Comparison of ENCODE assay signal across 9 mouse cellular contexts in genomic region chr7:100902451-100903137, GRCm38 (mm10). TPM values are rescaled to one million over a fixed set of nuclear protein-coding genes. Genes with fewer than 3 reads are reported as not detected.
A peak's percentile ranks its signal among the peaks of the same experiment; 100 is the strongest.
DNase-seq lines count a peak whose midpoint lies in the region; ATAC-seq and TF ChIP-seq lines count a peak whose summit lies in the region.
"Had no signal": no experiment of that assay in that cellular context is flagged by ENCODE, and none has a peak within 500 bp of the region (broad histone marks: within the 10 kb centered on the region; RNA-seq: fewer than 3 reads in every experiment).

No protein-coding gene starts in this region.

- 68% methylated on average over 9 of the region's 9 CpGs for WGBS in liver, postnatal 0 days (ENCODE audit: insufficient replicate concordance)
- WGBS in liver, embryonic 12.5 days (ENCODE audit: insufficient replicate concordance), result 58% methylated on average over 9 of the region's 9 CpGs

- ATAC-seq in frontal cortex, adult (ENCODE audit: low TSS enrichment), result peak; percentile 64; the same call in 1 of the 2 replicates
- no peak for ATAC-seq in liver, postnatal 0 days
- no peak for ATAC-seq in liver, embryonic 12.5 days
- ATAC-seq in hematopoietic stem cell, adult 5-6 weeks (replicated peaks in 1 of 2; ENCODE audit: insufficient read depth in 1 of 2, low FRiP score in 2 of 2, low TSS enrichment in 1 of 2, low read depth in 1 of 2, poor library complexity in 2 of 2, severe bottlenecking in 2 of 2), result peak; percentile 27 to 51; a peak in 1 of 4 replicates

- H3K27ac ChIP-seq in liver, postnatal 0 days (ENCODE audit: low read depth), result no peak overlapping the region
- H3K27ac ChIP-seq in liver, embryonic 12.5 days, result no peak overlapping the region
- H3K27ac ChIP-seq: heart, embryonic 15.5 days had no signal

- intact Hi-C loops in left cerebral cortex, postnatal 25 days (cut with DNase I), result loop anchor here (10.0 kb wide), 1 partner anchor 382 kb away; no protein-coding TSS in a partner anchor

- H3K9ac ChIP-seq in liver, postnatal 0 days (replicated peaks), result no peak overlapping the region
- H3K9ac ChIP-seq in liver, embryonic 12.5 days, result no peak overlapping the region
- H3K9ac ChIP-seq: heart, embryonic 15.5 days had no signal

- peak; percentile 60 for TF ChIP-seq CTCF in liver, postnatal 0 days (IDR thresholded peaks at IDR 0.05; ENCODE audit: low read depth)

- no peak overlapping the region for H3K4me2 ChIP-seq in liver, postnatal 0 days (ENCODE audit: low read depth, low read length)
- no peak overlapping the region for H3K4me2 ChIP-seq in liver, embryonic 12.5 days
- H3K4me2 ChIP-seq: heart, embryonic 15.5 days had no signal

- TF ChIP-seq EP300 in liver, postnatal 0 days (IDR thresholded peaks at IDR 0.05; ENCODE audit: low read depth), result no peak

- no peaks in the 10 kb centered on the region for H3K9me3 ChIP-seq in liver, postnatal 0 days (ENCODE audit: low read length)
- no peaks in the 10 kb centered on the region for H3K9me3 ChIP-seq in liver, embryonic 12.5 days (replicated peaks)
- H3K9me3 ChIP-seq: heart, embryonic 15.5 days had no signal

- H3K27me3 ChIP-seq in liver, postnatal 0 days (ENCODE audit: insufficient read depth, low read length), result no peaks in the 10 kb centered on the region
- H3K27me3 ChIP-seq in liver, embryonic 12.5 days (replicated peaks), result no peaks in the 10 kb centered on the region
- H3K27me3 ChIP-seq: heart, embryonic 15.5 days had no signal

- no peak for DNase-seq in frontal cortex, postnatal 14 days (ENCODE audit: low spot score in 2 of 2)
- DNase-seq in liver, postnatal 0 days, result no peak
- DNase-seq in ES-CJ7 (ENCODE audit: low read depth, low spot score), result peak; percentile 52
- DNase-seq in right cerebral cortex, adult 18-20 months, result no peak
- DNase-seq in left cerebral cortex, postnatal 25 days (ENCODE audit: low spot score in 2 of 2), result no peak

- no peak overlapping the region for H3K4me3 ChIP-seq in liver, postnatal 0 days (ENCODE audit: low read depth, low read length)
- no peak overlapping the region for H3K4me3 ChIP-seq in liver, embryonic 12.5 days
- H3K4me3 ChIP-seq: heart, embryonic 15.5 days had no signal

- H3K36me3 ChIP-seq in liver, postnatal 0 days (replicated peaks; ENCODE audit: insufficient read depth, low read length), result no peaks in the 10 kb centered on the region
- H3K36me3 ChIP-seq in liver, embryonic 12.5 days, result no peaks in the 10 kb centered on the region
- H3K36me3 ChIP-seq: heart, embryonic 15.5 days had no signal

- H3K4me1 ChIP-seq in liver, postnatal 0 days (ENCODE audit: insufficient read depth), result no peaks in the 10 kb centered on the region
- peaks cover 2% of the 10 kb centered on the region; the same call in 1 of the 2 replicates for H3K4me1 ChIP-seq in liver, embryonic 12.5 days

RNA-seq across cellular contexts. Expression of gene Arhgef17, which starts 29.3 kb away (rescaled TPM):
- polyA plus RNA-seq in liver, postnatal 0 days (2015; fragmentation: Nextera tagmentation; extraction: Ambion mirVana), result 0.35 and 0.38 TPM in 2 replicates
- 1.7 and 2.2 TPM in 2 replicates for polyA plus RNA-seq in liver, embryonic 12.5 days (2016; fragmentation: Nextera tagmentation; extraction: Ambion mirVana)
- 1.0 and 2.2 TPM in 2 replicates for total RNA-seq in hematopoietic stem cell, adult 5-6 weeks (2017)
- 100 to 1,000 TPM; 109 to 120 TPM for total RNA-seq in left cerebral cortex, postnatal 25 days (2021)

RNA-seq across cellular contexts. Expression of gene Relt, which starts 39.3 kb away (rescaled TPM):
- 6.9 and 7.5 TPM in 2 replicates for polyA plus RNA-seq in liver, postnatal 0 days (2015; fragmentation: Nextera tagmentation; extraction: Ambion mirVana)
- 17.8 and 18.2 TPM in 2 replicates for polyA plus RNA-seq in liver, embryonic 12.5 days (2016; fragmentation: Nextera tagmentation; extraction: Ambion mirVana)
- total RNA-seq in hematopoietic stem cell, adult 5-6 weeks (2017), result 16.6 and 24.5 TPM in 2 replicates
- 10 to 100 TPM; 13.8 to 16.6 TPM for total RNA-seq in left cerebral cortex, postnatal 25 days (2021)

Comparison
In these comparisons a context has a peak if more than half of its experiments do, and no peak if none do; other contexts are left out.
1. ATAC-seq: peak in frontal cortex, adult (single experiment) and hematopoietic stem cell, adult 5-6 weeks (2 of 2); none in liver, postnatal 0 days (single experiment) and liver, embryonic 12.5 days (single experiment).
2. RNA of gene Arhgef17, which starts 29.3 kb away (total RNA-seq): 109 to 120 TPM in left cerebral cortex, postnatal 25 days; 1.0 to 2.2 TPM in hematopoietic stem cell, adult 5-6 weeks; every median in the first group is over 10 times any median in the second.